In the genomic region with DNA sequence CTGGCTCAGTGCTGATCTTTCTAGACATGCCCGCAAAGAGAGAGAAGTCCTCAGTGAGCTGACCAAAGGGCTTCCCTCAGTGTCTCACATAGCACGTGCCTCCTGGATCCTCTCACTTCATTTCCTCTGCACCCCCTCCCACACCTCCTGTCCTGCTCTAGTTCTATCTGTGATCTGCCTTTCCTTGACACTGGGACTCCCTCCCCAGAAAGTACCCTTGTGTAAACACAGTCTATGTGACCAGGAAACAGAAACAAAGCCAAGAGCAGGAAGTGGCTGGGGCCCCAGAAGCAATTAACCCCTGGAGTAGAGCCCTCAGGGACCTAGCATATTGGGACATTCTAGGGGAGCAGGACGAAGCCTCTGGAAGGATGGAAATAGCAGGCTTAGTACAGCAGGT, we compare ENCODE assay signal across 15 mouse cellular contexts. TPM values are rescaled to one million over a fixed set of nuclear protein-coding genes. Genes with fewer than 3 reads are reported as not detected.
DNase-seq lines count a peak whose midpoint lies in the region; ATAC-seq and TF ChIP-seq lines count a peak whose summit lies in the region.
"Had no signal": no experiment of that assay in that cellular context is flagged by ENCODE, and none has a peak within 500 bp of the region (broad histone marks: within the 10 kb centered on the region; RNA-seq: fewer than 3 reads in every experiment).

No protein-coding gene starts in this region.

- H3K27me3 ChIP-seq in heart, embryonic 10.5 days (ENCODE audit: insufficient read depth, poor library complexity, severe bottlenecking), result 0 out of 2 replicates have a peak, but pooled peaks cover 20% of the 10 kb centered on the region
- H3K27me3 ChIP-seq in lung, embryonic 15.5 days, result no peaks in the 10 kb centered on the region
- H3K27me3 ChIP-seq in intestine, embryonic 15.5 days (replicated peaks), result no peaks in the 10 kb centered on the region
- H3K27me3 ChIP-seq in megakaryocyte, embryonic 14.5 days (replicated peaks), result peaks cover 50% of the 10 kb centered on the region
- H3K27me3 ChIP-seq in hindbrain, embryonic 16.5 days (replicated peaks; ENCODE audit: control insufficient read depth, insufficient read depth, low read length), result no peaks in the 10 kb centered on the region
- H3K27me3 ChIP-seq: kidney, embryonic 15.5 days had no signal

- H3K4me1 ChIP-seq in heart, embryonic 10.5 days, result peaks cover 27% of the 10 kb centered on the region
- peaks cover 18% of the 10 kb centered on the region for H3K4me1 ChIP-seq in lung, embryonic 15.5 days
- H3K4me1 ChIP-seq in lung, adult 2 months (ENCODE audit: control insufficient read depth, insufficient read depth, low read length), result peaks cover 13% of the 10 kb centered on the region
- peaks cover 9% of the 10 kb centered on the region; the same call in 1 of the 2 replicates for H3K4me1 ChIP-seq in intestine, embryonic 15.5 days (replicated peaks)
- H3K4me1 ChIP-seq in megakaryocyte, embryonic 14.5 days, result peaks cover 50% of the 10 kb centered on the region
- no peaks in the 10 kb centered on the region for H3K4me1 ChIP-seq in hindbrain, embryonic 16.5 days (ENCODE audit: control insufficient read depth, insufficient read depth, low read depth, low read length)
- H3K4me1 ChIP-seq: forebrain, embryonic 12.5 days had no signal

- 21% methylated on average over 3 of the region's 3 CpGs for WGBS in heart, embryonic 10.5 days
- WGBS in lung, embryonic 15.5 days, result 6% methylated on average over 3 of the region's 3 CpGs
- WGBS in lung, adult 2 months, result 8% methylated on average over 3 of the region's 3 CpGs
- 29% methylated on average over 3 of the region's 3 CpGs for WGBS in intestine, embryonic 15.5 days
- 62% methylated on average over 3 of the region's 3 CpGs for WGBS in hindbrain, embryonic 16.5 days

- TF ChIP-seq CTCF in lung, adult 2 months (IDR thresholded peaks at IDR 0.05; ENCODE audit: insufficient read depth, low read length), result no peak

- no peaks in the 10 kb centered on the region for H3K9me3 ChIP-seq in heart, embryonic 10.5 days
- no peaks in the 10 kb centered on the region for H3K9me3 ChIP-seq in lung, embryonic 15.5 days
- no peaks in the 10 kb centered on the region for H3K9me3 ChIP-seq in intestine, embryonic 15.5 days
- no peaks in the 10 kb centered on the region for H3K9me3 ChIP-seq in megakaryocyte, embryonic 14.5 days
- no peaks in the 10 kb centered on the region for H3K9me3 ChIP-seq in hindbrain, embryonic 16.5 days (ENCODE audit: control insufficient read depth, low read length)
- H3K9me3 ChIP-seq: forebrain, embryonic 12.5 days; kidney, embryonic 15.5 days; limb, embryonic 12.5 days; midbrain, embryonic 10.5 days had no signal

- no peak overlapping the region for H3K4me3 ChIP-seq in heart, embryonic 10.5 days
- H3K4me3 ChIP-seq in lung, embryonic 15.5 days, result no peak overlapping the region
- H3K4me3 ChIP-seq in lung, adult 2 months (replicated peaks; ENCODE audit: extremely low read depth, low read depth, low read length), result no peak overlapping the region
- H3K4me3 ChIP-seq in intestine, embryonic 15.5 days (replicated peaks), result no peak overlapping the region
- peak overlapping the region; percentile 69 for H3K4me3 ChIP-seq in megakaryocyte, embryonic 14.5 days (replicated peaks)
- H3K4me3 ChIP-seq in hindbrain, embryonic 16.5 days (ENCODE audit: low read length), result no peak overlapping the region
- H3K4me3 ChIP-seq: forebrain, embryonic 12.5 days; kidney, embryonic 15.5 days; limb, embryonic 12.5 days; midbrain, embryonic 10.5 days had no signal

- H3K9ac ChIP-seq in lung, embryonic 15.5 days, result no peak overlapping the region
- H3K9ac ChIP-seq in intestine, embryonic 15.5 days, result no peak overlapping the region
- H3K9ac ChIP-seq in hindbrain, embryonic 16.5 days (ENCODE audit: low read depth, low read length), result no peak overlapping the region
- H3K9ac ChIP-seq: forebrain, embryonic 12.5 days; hindbrain, embryonic 14.5 days; kidney, embryonic 15.5 days; limb, embryonic 12.5 days had no signal

- no peak overlapping the region for H3K4me2 ChIP-seq in lung, embryonic 15.5 days
- H3K4me2 ChIP-seq in intestine, embryonic 15.5 days (replicated peaks), result no peak overlapping the region
- no peak overlapping the region for H3K4me2 ChIP-seq in hindbrain, embryonic 16.5 days (ENCODE audit: low read length)
- H3K4me2 ChIP-seq: forebrain, embryonic 12.5 days; hindbrain, embryonic 14.5 days; kidney, embryonic 15.5 days; limb, embryonic 12.5 days had no signal

- ATAC-seq in lung, embryonic 15.5 days (ENCODE audit: borderline replicate concordance, extremely low read depth, low FRiP score, low TSS enrichment), result peak; percentile 60; the same call in 1 of the 2 replicates
- ATAC-seq in intestine, embryonic 15.5 days, result peak; percentile 70
- no peak for ATAC-seq in hindbrain, embryonic 16.5 days
- ATAC-seq: CD4-positive, CD25-positive, alpha-beta regulatory T cell, adult 4 months had no signal

- TF ChIP-seq POLR2A in lung, adult 2 months (IDR thresholded peaks at IDR 0.05; ENCODE audit: borderline replicate concordance, extremely low read depth, low read depth, low read length), result no peak

- H3K36me3 ChIP-seq in heart, embryonic 10.5 days, result no peaks in the 10 kb centered on the region
- no peaks in the 10 kb centered on the region for H3K36me3 ChIP-seq in lung, embryonic 15.5 days
- no peaks in the 10 kb centered on the region for H3K36me3 ChIP-seq in intestine, embryonic 15.5 days
- no peaks in the 10 kb centered on the region for H3K36me3 ChIP-seq in megakaryocyte, embryonic 14.5 days (replicated peaks; ENCODE audit: low read length)
- H3K36me3 ChIP-seq in hindbrain, embryonic 16.5 days (ENCODE audit: control insufficient read depth, insufficient read depth, low read length), result no peaks in the 10 kb centered on the region
- H3K36me3 ChIP-seq: forebrain, embryonic 12.5 days; kidney, embryonic 15.5 days; limb, embryonic 12.5 days; midbrain, embryonic 10.5 days had no signal

- intact Hi-C loops in heart, postnatal 36 days (cut with DNase I), result loop anchor here (5.0 kb wide), 1 partner anchor 89 kb away; no protein-coding TSS in a partner anchor

- 0 out of 2 replicates have a peak overlapping the region, but pooled peaks have one; percentile 1 for H3K27ac ChIP-seq in heart, embryonic 10.5 days
- H3K27ac ChIP-seq in lung, embryonic 15.5 days, result no peak overlapping the region
- no peak overlapping the region for H3K27ac ChIP-seq in intestine, embryonic 15.5 days
- H3K27ac ChIP-seq in hindbrain, embryonic 16.5 days (ENCODE audit: low read depth, low read length), result no peak overlapping the region
- H3K27ac ChIP-seq: forebrain, embryonic 12.5 days; hindbrain, embryonic 14.5 days; kidney, embryonic 15.5 days; limb, embryonic 12.5 days; midbrain, embryonic 10.5 days had no signal

- DNase-seq in heart, embryonic 10.5 days (ENCODE audit: low spot score), result no peak
- DNase-seq in heart, postnatal 36 days, result no peak
- DNase-seq in lung, adult 2 months, result no peak
- no peak for DNase-seq in ovary, postnatal 14 days (ENCODE audit: low spot score)
- DNase-seq: gastrocnemius, postnatal 10 days had no signal

RNA-seq across cellular contexts. Expression of gene Abtb1, which starts 20.9 kb away (rescaled TPM):
- polyA plus RNA-seq in heart, embryonic 10.5 days (2016; fragmentation: Nextera tagmentation; extraction: Ambion mirVana), result 20.9 and 23.5 TPM in 2 replicates
- 10 to 100 TPM; 28.1 to 29.2 TPM for total RNA-seq in heart, postnatal 36 days (2021)
- 36.7 and 42.9 TPM in 2 replicates for polyA plus RNA-seq in lung, embryonic 15.5 days (2015; fragmentation: Nextera tagmentation; extraction: Ambion mirVana)
- 80.0 and 90.8 TPM in 2 replicates for polyA plus RNA-seq in lung, adult 2 months (2012; rRNA removed)
- polyA plus RNA-seq in intestine, embryonic 15.5 days (2015; fragmentation: Nextera tagmentation; extraction: Ambion mirVana), result 24.2 and 25.0 TPM in 2 replicates
- polyA plus RNA-seq in megakaryocyte, embryonic 14.5 days (2012; ENCODE audit: insufficient read depth, low replicate concordance), result 33.5 and 113 TPM in 2 replicates
- 37.7 and 39.4 TPM in 2 replicates for polyA plus RNA-seq in hindbrain, embryonic 16.5 days (2015; fragmentation: Nextera tagmentation; extraction: Ambion mirVana)

RNA-seq across cellular contexts. Expression of gene Podxl2, which starts 54.0 kb away (rescaled TPM):
- polyA plus RNA-seq in heart, embryonic 10.5 days (2016; fragmentation: Nextera tagmentation; extraction: Ambion mirVana), result 26.7 and 28.6 TPM in 2 replicates
- 10 to 100 TPM; 13.7 to 21.2 TPM for total RNA-seq in heart, postnatal 36 days (2021)
- polyA plus RNA-seq in lung, embryonic 15.5 days (2015; fragmentation: Nextera tagmentation; extraction: Ambion mirVana), result 47.1 and 49.3 TPM in 2 replicates
- polyA plus RNA-seq in lung, adult 2 months (2012; rRNA removed), result 35.8 and 51.4 TPM in 2 replicates
- 49.6 and 52.5 TPM in 2 replicates for polyA plus RNA-seq in intestine, embryonic 15.5 days (2015; fragmentation: Nextera tagmentation; extraction: Ambion mirVana)
- 1.2 and 3.2 TPM in 2 replicates for polyA plus RNA-seq in megakaryocyte, embryonic 14.5 days (2012; ENCODE audit: insufficient read depth, low replicate concordance)
- 553 and 621 TPM in 2 replicates for polyA plus RNA-seq in hindbrain, embryonic 16.5 days (2015; fragmentation: Nextera tagmentation; extraction: Ambion mirVana)
